Mouse (Mus musculus): ENCODE results near the gene Pole3.

Gene Pole3

DNA sequence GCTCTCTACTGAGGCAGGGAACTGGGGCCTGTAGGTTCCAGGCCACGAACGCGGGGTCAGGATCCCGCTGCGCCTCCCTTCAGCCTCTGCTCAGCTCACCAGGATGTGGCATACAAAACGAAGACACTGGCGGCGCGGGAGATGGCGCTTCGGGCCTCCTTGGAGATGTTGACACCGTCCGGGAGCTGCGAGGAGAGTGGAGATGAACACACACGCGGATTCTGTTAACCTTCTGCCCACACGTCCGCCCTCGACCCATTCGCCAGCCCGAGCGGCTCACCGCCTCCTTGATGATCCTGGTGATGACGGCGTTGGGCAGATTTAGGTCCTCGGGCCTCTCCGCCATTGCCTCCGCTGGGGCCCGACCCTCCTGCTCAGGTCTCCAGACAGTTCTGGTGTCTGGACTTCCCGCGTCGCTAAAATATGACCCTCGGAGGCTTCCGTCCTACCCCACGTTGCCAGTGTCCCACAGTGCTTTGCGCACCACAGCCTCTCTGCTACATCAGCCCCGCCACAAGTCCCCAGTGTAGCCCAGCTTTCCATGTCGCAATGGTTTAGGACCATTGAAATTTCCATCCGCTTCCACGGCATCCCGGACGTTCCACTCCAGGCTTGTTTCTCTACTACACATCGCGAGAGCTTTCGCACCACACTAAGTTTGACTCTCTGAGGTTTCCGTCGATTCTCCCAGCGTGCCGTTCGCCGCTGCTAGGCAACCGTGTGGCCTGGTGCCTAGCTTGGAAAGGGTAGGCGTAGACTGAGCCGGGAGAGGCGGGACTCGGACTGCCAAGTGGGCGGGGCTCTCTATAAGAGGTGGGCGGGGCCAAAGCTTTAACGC is at the start of gene Pole3, which contains the start of gene 4933430I17Rik:
Pole3 (minus strand) TSS at position 418 of the 838 bp plus-strand sequence.
4933430I17Rik (plus strand) TSS at position 719 of the 838 bp plus-strand sequence.
- peak; percentile 92 for DNase-seq (ENCODE audit: low read depth)

GRCm38 (mm10) chr4:62570029-62570428 is 45.2 kb upstream of the Pole3 start:
- DNase-seq (ENCODE audit: low read depth): no peak

GRCm38 (mm10) chr4:62569603-62570002 is 44.7 kb upstream of the Pole3 start:
- DNase-seq (ENCODE audit: low read depth): no peak

- no peak for DNase-seq (ENCODE audit: low read depth)
These were observed 43.5 kb upstream of the Pole3 start for GRCm38 (mm10) chr4:62568359-62568758.

GRCm38 (mm10) chr4:62567696-62568095 is 42.8 kb upstream of the Pole3 start:
- no peak for DNase-seq (ENCODE audit: low read depth)

GRCm38 (mm10) chr4:62566530-62566929 is 41.7 kb upstream of the Pole3 start:
- DNase-seq (ENCODE audit: low read depth): no peak

DNA sequence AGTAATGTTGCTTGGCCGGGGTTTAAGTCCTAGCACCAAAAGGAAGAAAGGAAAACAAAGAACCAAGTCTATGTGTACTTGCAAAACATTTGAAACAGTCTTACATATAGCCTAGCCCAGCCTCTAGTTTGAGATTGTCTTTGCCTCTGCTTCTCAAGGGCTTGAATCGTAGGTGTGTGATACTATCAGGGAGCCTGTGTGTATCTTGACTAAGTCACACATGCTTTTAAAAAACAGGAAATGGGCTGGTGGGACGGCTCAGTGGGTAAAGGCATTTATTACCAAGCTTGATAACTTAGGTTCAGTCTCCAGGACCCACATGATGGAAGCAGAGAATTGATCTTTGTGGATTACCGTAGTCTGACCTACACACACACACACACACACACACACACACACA is 37.1 kb upstream of the Pole3 start:
- no peak for DNase-seq (ENCODE audit: low read depth)

DNA sequence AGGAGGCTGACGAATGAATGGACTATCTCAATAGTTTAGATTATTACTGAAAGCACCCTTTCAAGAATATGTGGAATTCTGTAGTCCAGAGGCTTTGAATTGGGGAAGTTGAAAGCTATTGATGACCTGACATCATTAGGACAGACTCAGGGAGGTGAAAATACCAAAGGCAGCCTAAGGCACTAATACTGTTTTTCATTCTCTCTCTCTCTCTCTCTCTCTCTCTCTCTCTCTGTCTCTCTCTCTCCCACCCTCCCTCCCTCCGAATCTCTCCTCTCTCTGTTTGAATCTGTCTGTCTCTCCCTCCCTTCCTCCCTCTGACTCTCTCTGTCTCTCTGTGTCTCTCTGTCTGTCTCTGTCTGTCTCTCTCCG is 36.7 kb upstream of the Pole3 start:
- no peak for DNase-seq (ENCODE audit: low read depth)

DNA sequence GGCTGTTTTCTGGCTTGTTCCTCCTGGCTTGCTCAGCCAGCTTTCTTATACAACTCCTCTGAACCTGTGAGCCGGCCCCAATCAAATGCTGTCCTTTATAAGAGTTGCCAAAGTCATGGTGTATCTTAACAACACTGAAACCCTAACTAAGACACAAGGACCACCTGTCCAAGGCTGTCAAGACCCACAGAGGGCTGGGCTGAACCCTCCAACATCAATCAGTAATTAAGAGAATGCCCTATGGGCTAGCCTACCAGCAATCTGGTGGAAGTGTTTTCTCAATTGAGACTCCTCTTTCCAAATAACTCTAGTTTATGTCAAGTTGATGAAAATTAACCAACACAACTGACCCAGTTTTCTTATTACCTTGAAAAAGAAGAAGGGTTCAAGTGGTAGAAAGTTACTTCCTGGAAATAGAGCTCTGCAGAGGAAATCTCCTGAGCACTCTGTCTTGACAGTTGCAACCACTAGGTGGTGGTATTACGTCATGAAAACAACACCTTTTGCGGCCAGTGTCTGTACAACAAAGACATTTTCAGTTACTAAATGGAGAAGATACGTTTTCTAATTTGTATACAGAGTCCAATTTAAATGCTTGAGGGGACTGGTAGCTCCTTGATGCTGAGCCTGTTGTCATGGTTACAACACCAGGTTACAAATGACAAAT is 36.2 kb upstream of the Pole3 start:
- peak; percentile 40 for DNase-seq (ENCODE audit: low read depth)

DNA sequence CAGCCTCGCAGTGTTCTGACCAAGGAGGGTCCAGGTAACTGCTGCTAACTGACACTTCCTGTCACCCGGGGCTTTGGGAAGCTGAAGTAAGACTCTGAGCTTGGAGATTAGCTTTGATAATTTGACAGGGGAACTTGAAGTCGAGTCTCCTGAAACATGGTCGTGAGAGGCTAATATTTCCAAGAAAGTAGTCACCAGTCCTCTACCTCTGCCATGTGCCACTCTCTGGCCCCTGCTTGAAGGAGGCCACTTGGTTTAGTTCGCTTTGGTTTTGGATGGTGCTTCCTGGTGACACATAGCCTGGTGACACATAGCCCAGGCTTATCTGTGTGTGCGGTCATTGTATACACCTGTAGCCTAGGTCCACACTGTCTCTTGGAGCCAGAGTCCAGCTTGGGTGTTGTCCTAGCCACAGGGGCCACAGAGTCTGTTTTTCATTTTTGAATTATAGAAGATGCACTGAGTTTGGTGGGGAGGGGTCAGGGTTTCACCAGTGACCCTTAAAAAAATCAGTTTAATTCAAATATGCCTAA is 35.0 kb upstream of the Pole3 start, which contains the start of gene Rgs3:
Rgs3 (plus strand) TSS at position 51 of the 533 bp plus-strand sequence.
- no peak for DNase-seq (ENCODE audit: low read depth)

GRCm38 (mm10) chr4:62557436-62557835 is 32.6 kb upstream of the Pole3 start:
- peak; percentile 13 for DNase-seq (ENCODE audit: low read depth)

GRCm38 (mm10) chr4:62551966-62552365 is 27.1 kb upstream of the Pole3 start:
- DNase-seq (ENCODE audit: low read depth): no peak

DNA sequence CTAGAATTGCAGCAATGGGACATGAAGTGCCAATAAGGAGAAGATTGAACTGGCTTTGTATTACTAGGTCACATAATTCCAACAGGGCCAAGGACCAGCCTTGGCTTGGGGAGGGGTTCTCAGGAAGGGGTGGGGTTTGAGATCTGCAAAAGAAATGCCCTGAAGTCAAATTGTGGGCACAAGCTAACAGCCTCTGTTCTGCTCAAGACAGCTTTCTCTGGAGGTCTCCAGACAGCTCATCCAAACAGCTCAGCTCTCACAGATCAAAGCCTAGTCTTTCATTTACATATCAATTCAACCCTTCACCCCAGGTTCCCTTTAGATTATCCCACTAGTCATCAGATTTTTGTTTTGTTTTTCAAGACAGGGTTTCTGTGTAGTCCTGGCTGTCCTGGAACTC is 19.9 kb upstream of the Pole3 start:
- DNase-seq (ENCODE audit: low read depth): no peak

GRCm38 (mm10) chr4:62543782-62544181 is 18.9 kb upstream of the Pole3 start:
- no peak for DNase-seq (ENCODE audit: low read depth)

- no peak for DNase-seq (ENCODE audit: low read depth)
These were observed 16.9 kb upstream of the Pole3 start for GRCm38 (mm10) chr4:62541802-62542201.

DNA sequence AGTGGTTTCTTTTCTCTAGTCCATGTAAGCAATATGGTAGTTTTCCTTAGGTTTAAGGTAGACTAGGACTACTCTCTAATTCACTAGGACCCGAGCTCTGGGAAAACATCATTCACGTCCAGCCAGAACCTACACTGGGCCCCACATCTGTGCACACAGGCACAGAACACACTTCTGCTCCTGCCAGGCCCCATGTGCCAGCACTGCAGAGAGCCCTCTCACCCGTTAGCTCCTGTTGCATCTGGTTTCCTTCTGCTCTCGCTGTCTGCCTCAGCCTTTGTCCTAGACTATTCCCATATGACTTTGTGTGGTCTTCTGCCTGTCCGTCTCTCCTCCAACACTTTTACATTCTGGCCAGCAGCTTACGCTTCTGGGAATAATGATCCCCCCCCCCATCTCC is 8.9 kb upstream of the Pole3 start:
- no peak for DNase-seq (ENCODE audit: low read depth)

GRCm38 (mm10) chr4:62527655-62528054 is 2.8 kb upstream of the Pole3 start:
- no peak for DNase-seq (ENCODE audit: low read depth)

DNA sequence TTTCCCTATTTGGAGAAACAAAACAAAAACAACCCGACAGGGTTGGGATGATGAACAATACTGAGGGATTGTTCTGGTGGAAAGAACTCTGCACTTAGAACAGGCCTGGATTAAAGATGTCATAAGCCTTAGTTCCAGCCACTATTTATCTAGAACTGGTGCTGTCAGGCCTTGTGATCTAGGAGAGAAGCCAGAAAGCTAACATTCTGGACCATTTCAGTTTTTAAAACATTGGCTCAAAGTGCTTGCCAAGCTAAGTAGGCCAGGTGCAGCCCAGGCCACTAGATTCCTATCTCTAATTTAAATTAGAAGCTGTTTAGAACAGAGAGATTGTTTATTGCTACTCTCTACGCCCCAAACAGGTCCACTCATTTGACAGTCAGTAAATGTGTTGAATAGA is 1.4 kb upstream of the Pole3 start:
- no peak for DNase-seq (ENCODE audit: low read depth)

DNA sequence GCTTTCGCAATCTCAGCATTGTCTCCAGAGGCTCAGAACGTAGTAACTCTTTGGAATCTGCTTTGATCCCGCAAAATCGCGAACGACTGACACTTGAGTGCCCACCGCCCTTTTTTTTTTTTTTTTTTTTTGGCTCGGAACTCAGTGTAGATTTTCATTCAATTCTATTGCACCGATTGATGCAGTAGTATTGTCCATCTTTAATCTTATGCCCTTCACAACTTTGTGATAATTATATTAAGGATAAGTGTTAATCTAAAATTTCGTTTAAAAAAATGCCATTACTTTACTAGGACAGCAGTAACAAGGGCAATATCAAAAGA is 582 bp upstream of the Pole3 start:
- DNase-seq (ENCODE audit: low read depth): no peak

GRCm38 (mm10) chr4:62520892-62521400 is 3.9 kb downstream of the Pole3 start:
- DNase-seq (ENCODE audit: low read depth): no peak

DNA sequence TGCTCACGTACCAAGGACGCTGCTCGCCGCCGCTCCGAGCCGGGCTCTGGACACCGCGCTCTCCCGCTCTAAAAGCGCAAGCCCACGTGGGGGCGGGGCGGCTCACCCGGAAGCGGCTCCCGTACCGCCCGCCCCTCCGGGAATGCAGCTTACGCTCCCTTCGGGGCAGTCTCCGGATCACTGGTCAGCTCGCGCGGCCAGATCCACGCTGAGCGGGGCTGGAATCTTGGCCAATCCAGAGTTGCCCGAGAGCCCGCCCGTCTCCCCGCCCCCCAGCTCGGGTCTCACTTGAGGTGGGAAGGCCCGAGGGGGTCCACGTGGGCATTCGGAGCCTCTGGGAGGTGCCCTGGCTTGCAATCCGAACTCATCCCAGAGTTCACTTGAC is 5.0 kb downstream of the Pole3 start, which contains the start of gene Alad:
Alad (minus strand) TSS at position 70 of the 385 bp plus-strand sequence.
- DNase-seq (ENCODE audit: low read depth): peak; percentile 51

DNA sequence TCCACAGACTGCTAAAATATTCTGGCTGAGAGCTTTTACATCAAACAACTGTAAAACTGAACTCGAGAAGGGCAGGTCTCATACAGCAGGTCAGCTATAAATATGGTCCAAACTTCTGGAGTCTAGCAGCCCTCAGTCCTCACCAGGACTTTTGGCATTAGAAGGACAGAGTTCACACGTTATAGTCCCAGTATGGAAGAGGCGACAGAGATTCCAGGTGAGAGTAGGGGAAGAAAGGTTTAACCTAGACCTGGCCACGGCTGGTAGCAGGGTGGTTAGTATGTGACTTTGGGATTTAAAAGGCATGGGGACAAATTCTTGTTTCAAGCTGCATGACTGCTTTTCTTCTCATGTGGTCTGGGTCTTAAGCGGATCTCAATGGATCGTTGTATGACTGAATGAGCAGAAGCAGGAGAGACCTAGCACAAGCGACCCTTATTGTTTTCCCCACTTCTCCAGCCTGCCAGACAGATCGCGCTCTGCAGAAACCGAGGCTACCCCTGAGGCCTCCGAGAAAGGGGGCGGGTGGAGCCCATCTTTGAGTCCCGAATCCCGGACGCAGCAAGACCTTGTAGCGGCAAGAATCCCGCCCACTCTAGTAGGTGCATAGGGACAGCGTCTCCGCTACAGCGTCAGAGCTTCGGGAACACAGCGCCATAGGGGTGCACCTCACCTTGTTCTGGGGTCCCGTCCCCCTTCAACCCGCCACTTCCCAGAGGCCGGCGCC is 5.6 kb downstream of the Pole3 start:
- no peak for DNase-seq (ENCODE audit: low read depth)

Data from fibroblast of lung, adult 2 months (primary cell).